Mouse (Mus musculus): ENCODE data around the gene Ptprn2. TPM values are rescaled to one million over a fixed set of nuclear protein-coding genes. Genes with fewer than 3 reads are reported as not detected.

The Ptprn2 gene
- total RNA-seq, 2 experiments from 2014 or later, result not detected

DNA sequence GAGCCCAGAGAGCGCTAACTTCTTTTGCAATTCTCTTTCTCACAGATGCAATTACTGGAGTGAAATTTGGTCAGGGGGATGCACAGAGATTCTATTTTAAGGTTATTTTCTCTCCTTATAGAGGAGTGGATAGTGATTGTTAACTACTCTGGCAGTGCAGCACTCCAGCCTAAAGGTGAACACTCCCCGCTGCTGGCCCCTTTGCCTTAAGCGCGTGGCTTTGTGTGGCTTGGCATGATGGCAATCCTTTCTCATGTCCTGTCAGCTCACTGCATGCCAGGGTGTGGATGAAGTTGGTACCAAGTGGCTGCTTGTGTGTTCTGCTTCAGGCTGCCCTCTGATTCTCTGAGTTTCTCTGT, 156.7 kb downstream of the Ptprn2 start:
- no peak for DNase-seq

DNA sequence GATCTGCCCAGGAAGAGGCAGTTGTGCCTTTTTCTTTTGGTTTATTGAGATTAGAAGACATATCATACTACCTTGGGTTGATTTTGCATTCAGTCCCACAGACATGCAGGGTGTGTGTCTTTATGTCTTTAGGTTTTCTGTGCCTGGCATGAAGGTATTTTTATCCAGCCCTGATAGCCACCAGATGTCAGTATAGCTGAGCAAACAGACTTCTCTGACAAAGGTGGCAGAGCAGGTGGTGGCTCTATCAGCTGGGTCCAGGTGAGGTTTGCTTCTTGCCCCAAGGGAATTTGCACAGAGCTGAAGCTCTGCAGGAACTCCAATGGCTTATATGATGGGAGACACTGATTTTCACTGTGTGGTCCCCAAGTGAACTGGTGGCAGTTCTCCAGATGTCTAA, 161.3 kb downstream of the Ptprn2 start:
- no peak for DNase-seq

DNA sequence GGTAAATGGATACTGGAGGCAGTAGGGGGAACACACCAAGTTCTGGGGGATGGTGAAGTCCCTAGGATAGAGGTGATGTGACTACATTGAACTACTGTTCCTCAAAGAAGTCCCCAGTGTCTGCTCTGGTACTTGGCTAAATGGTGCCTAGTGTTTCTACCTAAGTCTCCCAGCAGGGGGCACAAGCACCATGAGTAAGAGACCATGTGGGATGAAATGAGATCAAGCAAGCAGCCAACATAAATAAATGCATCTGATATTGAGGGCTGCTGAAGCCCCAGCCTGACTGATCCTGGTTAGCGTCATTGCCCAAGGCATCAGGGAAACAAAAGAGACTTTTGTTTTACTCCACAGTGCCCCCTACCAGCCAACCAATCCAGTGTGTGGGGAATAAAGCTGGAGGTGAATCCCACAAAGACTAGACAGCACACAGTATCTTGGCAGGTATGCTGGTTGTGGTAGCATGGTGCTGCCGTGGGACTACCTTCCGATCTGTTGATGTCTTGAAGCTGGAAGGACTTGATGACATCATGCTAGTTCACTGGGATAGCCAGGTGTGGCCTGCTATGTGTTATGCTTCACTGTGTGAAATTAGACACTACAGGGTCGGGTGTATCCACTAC, 163.2 kb downstream of the Ptprn2 start:
- no peak for DNase-seq

DNA sequence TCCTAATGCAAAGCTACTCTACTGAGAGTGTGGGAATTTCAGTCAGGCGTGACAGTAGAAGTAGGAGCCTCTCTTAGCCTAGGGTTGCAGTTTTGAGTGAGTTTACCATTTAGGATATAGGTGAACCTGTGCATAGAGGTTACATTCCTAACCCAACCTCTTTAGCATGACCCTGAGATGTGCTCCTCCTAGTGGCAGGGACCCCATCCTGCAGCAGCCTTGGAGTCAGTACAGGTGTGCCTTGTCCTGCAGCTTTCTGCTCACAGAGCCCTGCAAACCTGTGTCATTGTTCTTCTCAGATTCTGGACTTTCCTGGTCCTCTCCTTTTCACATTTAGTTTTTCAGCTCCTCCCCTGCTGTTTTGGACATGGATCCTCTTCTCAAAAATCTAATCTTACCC, 168.2 kb downstream of the Ptprn2 start:
- no peak for DNase-seq

DNA sequence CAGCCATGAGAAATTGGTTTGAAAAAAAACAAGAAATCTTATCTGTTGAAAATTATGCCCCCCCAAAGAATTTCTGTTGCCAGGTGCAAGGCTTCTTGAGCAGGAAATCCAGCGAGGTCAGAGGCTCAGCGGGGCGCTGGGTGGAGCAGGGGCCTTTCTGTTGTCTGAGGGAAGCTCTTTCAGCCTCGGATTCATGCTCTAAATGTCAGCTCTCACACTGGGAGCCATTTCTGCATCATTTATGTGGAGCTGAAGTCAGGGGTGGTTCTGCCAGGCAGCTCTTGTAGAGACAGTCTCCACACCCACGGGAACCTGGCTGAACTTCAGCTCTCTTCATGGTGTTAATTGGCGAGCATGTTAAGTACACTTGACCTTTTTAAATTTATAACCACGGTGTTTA, 174.6 kb downstream of the Ptprn2 start:
- no peak for DNase-seq

DNA sequence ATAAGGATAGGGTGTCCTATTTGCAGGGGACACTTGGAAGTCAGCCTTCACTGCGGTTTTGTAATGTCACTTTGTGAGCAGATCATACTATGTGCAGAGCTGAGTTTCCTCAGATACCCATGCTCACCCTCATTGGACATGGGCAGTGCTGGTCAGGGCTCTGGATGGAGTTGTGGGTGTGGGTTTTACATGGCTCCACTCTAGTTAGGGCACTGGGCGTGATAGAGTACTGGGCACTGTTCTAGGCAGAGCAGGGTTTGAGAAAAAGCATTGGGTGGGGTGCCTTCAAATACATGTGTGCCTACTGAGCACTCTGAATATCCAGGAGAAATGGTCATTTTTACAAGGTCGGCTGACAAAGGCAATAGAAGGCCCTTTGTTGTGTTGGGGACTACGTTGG, 175.5 kb downstream of the Ptprn2 start:
- DNase-seq, result no peak

DNA sequence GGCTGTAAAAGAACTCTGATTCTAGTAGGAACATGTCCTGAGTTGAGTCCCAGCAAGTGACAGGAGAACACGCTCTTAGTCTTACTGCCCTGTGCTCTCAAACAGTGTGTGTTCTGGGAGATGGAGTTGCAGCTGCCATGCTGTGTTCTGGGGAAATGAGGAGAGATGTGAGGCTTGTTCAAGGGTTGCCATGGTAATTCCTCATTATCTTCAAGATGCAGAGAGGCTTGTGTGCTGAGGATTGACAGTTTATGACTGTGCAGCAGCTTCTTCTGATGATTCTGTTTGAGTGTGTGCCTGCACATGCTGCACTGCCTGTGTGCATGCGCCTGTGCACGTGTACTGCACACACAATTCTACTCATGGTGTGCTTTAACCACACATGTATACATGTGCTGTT, 192.2 kb downstream of the Ptprn2 start:
- DNase-seq, result no peak

DNA sequence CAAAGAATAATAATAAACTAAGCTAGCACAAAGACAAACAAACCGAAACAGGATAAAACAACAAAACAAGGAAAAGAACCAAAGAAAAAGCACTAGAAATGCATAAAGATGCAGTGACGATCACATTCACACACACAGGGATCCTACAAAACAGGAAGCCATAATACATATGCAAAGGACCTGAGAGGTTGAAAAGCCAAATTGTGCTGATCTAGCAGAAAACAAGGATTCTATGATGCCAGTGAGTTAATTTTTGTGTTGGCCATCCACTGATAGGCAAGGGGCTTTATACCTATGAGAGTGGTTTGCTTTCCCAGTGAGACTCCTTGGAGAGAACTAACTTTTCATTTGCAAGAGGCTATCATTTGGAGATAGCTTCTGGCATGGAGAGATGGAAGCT, 204.3 kb downstream of the Ptprn2 start:
- DNase-seq, result no peak

DNA sequence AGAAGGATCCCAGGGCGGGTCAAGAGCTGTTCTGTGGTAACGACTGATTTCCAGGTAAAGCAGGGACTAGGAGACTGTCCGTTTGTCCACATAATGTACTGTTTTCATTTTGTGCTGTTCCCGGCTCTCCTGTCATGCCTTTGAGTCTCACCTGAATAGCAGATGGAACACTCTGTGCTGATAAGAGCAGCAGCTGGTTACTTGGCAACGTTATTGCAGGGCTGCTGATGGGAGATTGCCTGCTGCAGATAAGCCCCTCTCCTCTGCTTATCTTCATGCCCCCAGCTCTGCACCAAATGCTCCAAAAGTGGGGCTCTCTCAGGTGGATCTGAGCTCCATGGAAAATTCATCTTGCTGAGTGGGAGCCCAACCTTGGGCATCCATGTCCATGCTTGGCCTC, 224.0 kb downstream of the Ptprn2 start:
- DNase-seq, result no peak

DNA sequence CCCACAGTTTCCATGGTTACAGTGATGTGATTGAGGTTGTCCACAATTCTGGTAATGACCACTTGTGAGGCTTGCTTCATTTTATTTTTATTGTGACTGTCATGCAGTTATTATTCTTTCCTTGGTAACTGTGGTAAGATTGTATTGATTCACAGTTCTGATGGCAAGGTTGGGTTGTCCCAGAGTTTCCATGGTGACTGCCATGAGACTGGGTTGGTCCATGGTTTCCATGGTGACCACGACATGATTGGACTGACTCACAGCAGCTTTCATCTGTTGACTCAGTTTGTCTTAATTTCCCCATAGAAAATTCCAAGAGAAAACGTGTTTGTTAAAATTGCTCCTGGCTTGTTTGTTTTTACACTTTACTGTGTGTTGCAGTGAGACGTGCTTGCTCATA, 225.2 kb downstream of the Ptprn2 start:
- no peak for DNase-seq

DNA sequence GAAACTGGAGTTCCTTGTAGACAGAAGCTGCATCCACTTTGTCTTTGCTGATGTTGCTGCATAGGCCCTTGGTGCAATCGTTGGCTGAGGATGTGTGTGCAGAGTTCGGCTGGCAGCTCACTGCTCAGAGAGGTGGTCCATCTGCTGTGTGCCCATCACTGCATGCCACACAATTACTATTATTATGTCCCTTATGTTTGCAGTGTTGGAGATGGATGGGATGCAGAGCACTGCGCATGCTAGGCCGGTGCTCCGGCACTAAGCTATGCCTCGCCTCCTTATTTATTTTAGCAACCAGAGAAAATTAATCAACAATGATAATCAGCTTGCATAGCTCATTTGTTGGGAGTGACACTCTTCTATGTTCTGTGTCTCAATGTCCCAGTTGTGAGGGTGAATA, 225.6 kb downstream of the Ptprn2 start:
- DNase-seq, result no peak

DNA sequence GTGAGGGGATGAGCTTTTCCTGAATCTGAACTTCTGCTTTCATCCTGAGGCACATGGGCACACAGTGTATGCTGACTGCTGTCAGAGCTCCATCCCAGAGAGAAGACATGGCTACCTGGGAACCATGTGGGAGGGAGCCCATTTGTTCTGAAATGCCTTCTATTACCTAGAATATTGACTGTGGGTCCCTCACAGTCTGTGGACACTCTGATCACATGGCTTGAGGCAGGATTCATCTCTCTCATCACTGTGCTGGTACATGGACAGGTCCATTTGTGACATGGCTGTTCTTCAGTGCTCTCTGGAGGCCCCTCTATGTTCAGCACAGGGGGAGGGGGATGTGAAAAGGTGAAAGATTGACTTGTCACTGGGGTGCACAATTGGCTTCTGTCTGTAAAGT, 227.6 kb downstream of the Ptprn2 start:
- DNase-seq, result no peak

DNA sequence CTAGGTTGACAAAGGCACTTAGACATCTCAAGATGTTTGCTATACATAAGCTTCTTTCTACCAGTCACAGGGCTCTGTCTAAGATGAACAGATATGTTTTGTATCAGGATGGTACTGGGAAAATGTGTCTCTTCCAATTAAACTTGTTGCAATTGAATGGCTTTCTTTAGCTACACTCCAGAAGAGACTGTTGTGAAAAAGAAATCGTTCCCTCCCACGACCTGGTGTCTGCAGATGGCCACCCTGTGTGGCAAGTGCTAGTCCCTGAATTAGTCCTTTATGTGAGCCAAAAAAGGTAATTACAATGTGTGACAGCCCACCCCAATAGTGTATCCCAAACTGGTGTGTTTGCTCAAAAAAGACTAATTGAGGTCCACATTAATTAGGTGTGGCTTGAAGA, 235.5 kb downstream of the Ptprn2 start:
- DNase-seq, result no peak

DNA sequence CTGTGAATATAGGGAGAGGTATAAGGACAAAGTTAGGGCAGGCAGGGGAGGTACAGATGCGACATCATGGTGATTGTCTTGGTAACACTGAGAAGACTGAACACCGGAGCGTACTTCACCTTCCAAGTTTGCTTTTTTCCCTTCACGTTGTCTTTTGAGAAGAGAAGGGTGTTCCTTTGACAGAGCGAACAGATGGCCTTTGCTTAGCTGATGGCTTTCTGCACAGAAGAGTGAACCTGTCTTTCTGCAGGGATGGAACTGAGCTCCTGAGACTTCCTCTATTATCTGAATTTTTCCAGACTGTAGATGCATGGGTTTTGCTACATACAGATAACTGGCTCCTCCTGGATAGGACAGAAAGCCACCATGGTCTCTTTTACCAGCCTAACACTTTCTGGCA, 254.6 kb downstream of the Ptprn2 start:
- DNase-seq, result no peak

DNA sequence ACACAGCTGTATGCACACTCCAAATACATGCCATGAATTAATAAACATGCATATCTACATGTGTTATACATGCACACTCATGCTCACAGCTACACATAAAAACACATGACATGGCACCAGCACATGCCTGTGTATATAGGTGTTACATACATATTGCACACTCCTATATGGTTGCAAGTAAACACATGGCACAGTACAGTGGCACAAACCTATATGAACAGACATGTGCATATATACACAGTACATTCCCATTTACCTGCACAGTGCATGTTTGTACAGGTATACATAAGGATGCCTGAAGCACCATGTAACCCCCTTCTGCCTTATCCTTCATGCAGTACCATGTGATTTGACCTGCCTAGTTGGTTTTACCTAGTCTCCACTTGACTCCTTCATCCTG, 255.8 kb downstream of the Ptprn2 start:
- DNase-seq, result no peak

DNA sequence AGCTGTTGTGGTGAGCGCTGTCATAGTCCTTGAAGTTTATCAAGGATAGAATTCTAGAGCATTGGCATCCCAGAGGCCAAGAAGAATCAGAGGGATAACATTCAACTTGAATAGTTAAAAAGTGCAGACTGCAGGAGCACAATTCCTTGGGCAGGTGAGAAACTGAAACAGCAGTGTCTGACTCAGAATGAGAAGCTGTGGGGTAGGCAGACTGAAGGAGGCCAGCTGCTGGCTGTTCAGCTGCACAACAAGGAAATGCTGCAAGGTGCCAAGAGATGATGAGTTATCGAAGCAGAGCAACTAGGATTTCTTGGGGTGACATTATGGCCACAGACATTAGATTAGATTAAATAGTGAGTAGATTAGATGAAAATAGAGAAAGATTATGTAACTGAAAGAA, 260.9 kb downstream of the Ptprn2 start:
- no peak for DNase-seq

DNA sequence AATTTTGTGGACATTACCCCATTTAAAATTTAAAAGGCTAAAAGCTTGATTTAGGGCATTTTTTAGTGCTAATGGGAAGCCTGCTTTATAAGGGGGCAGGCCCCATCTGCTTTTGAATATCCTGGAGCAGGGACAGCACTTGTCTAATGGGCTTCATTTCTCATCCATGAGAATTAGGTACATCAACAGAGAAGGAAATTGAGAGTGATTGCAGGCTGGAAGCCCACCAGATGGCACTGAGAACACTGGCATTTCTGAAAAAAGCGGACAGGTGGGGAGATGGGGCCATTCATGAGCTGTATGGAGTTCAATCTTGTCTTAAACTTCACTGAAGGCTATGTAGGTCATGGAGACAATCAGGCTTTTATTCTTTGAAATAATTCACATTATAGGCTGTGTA, 267.3 kb downstream of the Ptprn2 start:
- DNase-seq, result no peak

DNA sequence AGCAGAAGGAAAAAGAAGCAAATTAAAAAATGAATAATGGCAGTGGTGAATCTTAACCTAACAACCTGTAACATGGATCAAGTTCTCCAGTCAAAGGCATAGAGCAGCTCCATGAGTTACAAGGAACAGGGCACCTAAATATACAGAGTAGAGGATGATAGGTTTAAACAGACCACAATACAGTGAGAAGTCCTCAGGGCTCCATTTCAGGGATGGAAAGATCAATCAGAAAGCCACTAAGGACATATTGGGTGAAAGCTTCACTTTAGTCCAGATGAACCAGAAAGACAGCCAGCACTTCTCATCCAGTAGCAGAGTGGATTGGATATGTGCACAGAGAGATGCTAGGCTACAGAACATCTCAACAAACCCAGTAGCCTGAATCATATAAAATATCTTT, 278.4 kb downstream of the Ptprn2 start:
- no peak for DNase-seq

DNA sequence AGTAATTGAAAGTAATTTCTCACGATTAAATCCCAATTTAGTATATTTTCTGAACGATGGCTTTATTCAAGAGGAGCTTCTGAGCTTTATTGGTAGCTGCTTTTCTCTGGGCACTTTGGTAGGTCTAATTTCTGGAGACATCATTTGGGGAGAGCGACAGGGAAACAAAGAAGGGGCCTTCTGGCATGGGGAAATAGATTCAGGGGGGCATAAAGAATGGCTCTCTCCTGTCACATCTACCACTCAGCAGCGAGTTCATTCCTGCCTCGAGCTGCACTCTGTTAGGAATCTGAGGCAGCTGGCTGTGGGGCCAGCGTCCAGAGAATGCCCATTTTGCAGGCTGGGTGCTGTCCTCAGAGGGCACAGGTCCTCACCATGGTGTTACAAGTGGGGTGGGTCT, 285.4 kb downstream of the Ptprn2 start:
- DNase-seq, result no peak

DNA sequence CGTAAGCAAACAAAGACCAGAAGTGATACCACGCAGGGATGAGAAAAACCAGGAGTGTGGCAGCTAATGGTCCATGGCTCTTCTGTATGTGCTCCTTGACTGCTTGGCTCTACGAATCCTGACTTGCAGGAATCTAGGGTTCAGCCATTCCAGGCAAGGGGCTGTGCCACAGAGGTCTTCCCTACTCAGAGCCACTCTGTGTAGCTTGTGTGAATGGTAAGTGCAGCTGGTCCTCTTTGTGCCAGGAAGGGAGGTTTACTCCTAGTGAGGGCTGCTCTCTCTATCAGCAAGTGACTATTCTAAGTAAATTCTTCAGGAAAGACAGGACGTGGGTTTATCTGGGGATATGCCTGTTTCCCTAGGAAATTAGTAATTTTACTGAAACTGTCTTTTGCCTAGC, 286.0 kb downstream of the Ptprn2 start:
- no peak for DNase-seq

DNA sequence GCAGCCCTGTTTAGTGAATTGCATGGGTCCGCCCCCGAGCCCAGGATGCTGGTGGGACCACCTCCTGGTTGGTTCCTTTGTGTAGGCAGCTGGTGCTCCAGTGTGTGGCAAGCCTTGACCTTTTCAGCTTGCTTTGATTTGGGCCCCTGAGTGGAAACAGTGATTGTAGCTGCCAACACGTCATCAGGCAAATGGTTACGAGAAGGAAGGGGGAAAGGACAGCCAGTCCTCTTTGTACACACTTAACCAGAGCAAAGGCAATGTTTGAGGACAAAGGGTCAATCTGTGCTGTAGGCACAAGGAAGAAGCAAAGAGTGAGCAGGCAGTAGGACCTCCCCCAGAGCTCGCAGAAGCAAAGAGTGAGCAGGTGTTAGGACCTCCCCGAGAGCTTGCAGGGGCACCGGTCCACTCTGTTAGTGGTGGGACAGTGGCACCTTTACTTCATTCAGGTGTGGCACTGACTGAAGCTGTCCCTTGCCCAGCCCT, 286.6 kb downstream of the Ptprn2 start:
- DNase-seq, result no peak

DNA sequence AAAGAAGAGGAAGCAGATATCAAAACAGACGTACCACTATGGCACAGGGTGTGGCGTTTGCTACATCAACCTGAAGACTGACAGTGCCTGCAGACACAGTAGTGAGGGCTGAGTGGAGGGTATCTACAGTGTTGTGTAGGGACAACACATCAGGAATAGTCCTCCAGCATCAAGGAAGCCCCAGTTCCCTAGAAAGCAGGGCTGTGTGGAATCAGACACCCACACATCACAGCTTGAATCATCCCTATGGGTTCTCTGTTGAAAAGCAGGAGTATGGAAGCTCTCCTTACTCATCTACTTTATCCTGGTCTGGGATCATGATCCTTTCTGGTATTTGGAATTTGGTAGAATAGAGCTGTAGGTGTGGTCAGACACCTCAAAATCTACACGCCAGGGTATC, 287.8 kb downstream of the Ptprn2 start:
- no peak for DNase-seq

DNA sequence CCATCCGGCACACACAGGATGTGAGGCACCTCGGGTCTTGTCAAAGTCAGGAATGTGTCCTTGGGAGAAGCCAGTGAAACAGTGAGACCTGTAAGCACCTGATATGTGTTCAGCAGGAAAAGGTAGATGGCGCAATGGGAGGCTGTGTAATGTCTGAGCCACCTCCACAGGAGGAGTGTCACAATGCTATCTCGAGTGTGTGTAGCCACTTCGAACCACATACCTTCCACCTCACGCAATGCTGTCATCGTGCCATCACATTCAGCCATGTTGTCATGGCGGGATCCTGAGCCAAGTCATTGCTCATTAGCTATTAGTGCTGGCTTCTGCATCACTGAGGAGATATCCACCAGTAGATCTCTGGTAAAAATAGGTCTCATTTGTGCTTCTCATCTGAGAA, 290.9 kb downstream of the Ptprn2 start:
- DNase-seq, result no peak

DNA sequence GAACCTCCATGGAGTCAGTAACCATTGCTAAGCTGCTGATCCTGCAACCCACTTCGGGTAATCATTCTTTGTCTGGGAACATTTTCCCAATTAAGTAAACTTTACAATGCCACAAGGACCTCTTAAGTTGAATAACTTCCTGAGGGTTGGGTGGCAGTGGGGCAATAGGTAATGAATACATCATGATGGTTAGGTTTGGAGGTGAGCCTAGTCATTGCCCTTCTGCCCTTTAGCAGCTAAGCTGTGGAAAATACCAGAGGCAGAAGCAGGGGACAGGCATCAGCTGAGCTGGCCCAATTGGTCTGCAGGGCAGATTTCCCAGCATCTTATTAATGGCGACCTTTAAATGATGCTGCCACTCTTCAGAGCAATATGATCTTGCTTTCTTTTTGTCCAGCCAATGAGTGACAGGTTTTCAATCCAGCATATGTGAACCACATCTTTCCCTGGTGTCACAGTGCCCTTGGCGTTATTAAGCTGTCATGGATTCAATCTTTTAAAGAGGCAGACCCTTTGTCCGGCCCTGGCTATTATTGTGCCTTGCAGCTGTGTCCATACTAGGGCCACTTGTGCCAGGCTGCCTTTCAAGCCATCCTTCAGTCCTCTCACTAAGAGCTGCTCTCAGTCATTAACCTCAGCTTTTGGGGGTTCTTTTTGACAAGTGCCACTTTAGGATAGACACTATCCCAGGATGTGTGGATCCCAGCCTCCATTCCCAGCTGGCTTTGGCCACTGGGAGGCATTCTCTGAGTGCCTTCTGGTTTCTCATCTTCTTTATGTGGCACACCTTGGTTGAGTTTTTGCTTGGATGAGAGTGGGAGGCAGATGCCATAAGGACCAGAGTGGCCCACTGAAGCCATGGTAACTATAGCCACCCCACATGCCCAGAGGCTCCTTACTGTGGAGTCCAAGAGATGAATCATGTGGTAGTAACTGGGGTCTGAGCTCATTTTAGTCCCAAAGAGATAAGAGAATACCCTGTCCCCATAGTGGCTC, 292.9 kb downstream of the Ptprn2 start:
- no peak for DNase-seq

All from gastrocnemius, postnatal 25 days (tissue).